Mouse (Mus musculus) gastrocnemius, postnatal 4 days (tissue): Measurements from ENCODE around the gene Gm10715. TPM values are rescaled to one million over a fixed set of nuclear protein-coding genes. Genes with fewer than 3 reads are reported as not detected.
"Not testable (repeated sequence)": the region's sequence is repeated elsewhere in the genome, so short reads cannot be mapped to it uniquely, and the experiment has no call there.

Experiments
- DNase-seq, 2 experiments: peaks; one replicate each; pipeline ENCODE4 v3.0.0; 2021 to 2022; ENCODE audit warnings: low spot score in 2 of 2, mixed read lengths in 2 of 2
- long read RNA-seq, 2 experiments: library from polyadenylated mRNA; stranded (forward); transcript quantifications; one replicate each; pipeline ENCODE4 v2.0.0; 2021
- total RNA-seq, 2 experiments: library from RNA; stranded (reverse); gene quantifications; 2 replicates each; pipeline ENCODE4 v1.2.3; 2021

The Gm10715 gene
- total RNA-seq, result not detected
- long read RNA-seq, experiment 1, result 0 reads
- long read RNA-seq, experiment 2, result 0 reads

GRCm38 (mm10) chr9:3036577-3036976, at the start of gene Gm10715:
TSS of gene Gm10715 (plus strand) at chr9:3036877.
- DNase-seq, result not testable (repeated sequence)

- DNase-seq, result peak in 1 of 2 experiments; percentile 47
These were observed 36.2 kb upstream of the Gm10715 start, which contains the start of gene Gm10722 for GRCm38 (mm10) chr9:3000445-3000972. TSS of gene Gm10722 (plus strand) at chr9:3000922.

- DNase-seq, result peak in 1 of 2 experiments; percentile 7
These were observed 35.7 kb upstream of the Gm10715 start for GRCm38 (mm10) chr9:3001006-3001405.

GRCm38 (mm10) chr9:3001948-3002659, 34.6 kb upstream of the Gm10715 start:
- peak; percentile 100 for DNase-seq

- peak; percentile 15 to 60 for DNase-seq
These were observed 33.8 kb upstream of the Gm10715 start, which contains the start of gene Gm11168 for GRCm38 (mm10) chr9:3002794-3003396. TSS of gene Gm11168 (plus strand) at chr9:3003346.

- DNase-seq, result not testable (repeated sequence)
These were observed 30.5 kb upstream of the Gm10715 start for GRCm38 (mm10) chr9:3006179-3006578.

GRCm38 (mm10) chr9:3006636-3007035, 30.0 kb upstream of the Gm10715 start:
- DNase-seq, result not testable (repeated sequence)

- peak in 1 of 2 experiments; percentile 38 for DNase-seq
These were observed 29.4 kb upstream of the Gm10715 start for GRCm38 (mm10) chr9:3007272-3007671.

- DNase-seq, result not testable (repeated sequence)
These were observed 27.3 kb upstream of the Gm10715 start for GRCm38 (mm10) chr9:3009331-3009730.

GRCm38 (mm10) chr9:3012054-3012621, 24.5 kb upstream of the Gm10715 start:
- not testable (repeated sequence) for DNase-seq

GRCm38 (mm10) chr9:3012733-3013279, 23.9 kb upstream of the Gm10715 start, which contains the start of gene Gm10721:
TSS of gene Gm10721 (plus strand) at chr9:3013140.
- DNase-seq, result not testable (repeated sequence)

- DNase-seq, result not testable (repeated sequence)
These were observed 21.3 kb upstream of the Gm10715 start, which contains the start of gene Gm10720 for GRCm38 (mm10) chr9:3015354-3015753. TSS of gene Gm10720 (plus strand) at chr9:3015654.

GRCm38 (mm10) chr9:3015896-3016295, 20.8 kb upstream of the Gm10715 start:
- DNase-seq, result peak; percentile 10 to 55

- DNase-seq, result not testable (repeated sequence)
These were observed 19.6 kb upstream of the Gm10715 start, which contains the start of gene Gm10719 for GRCm38 (mm10) chr9:3017108-3017507. TSS of gene Gm10719 (plus strand) at chr9:3017408.

GRCm38 (mm10) chr9:3018944-3019343, 17.7 kb upstream of the Gm10715 start:
- peak; percentile 100 for DNase-seq

- peak; percentile 82 to 100 for DNase-seq
These were observed 16.6 kb upstream of the Gm10715 start for GRCm38 (mm10) chr9:3019835-3020727.

- DNase-seq, result not testable (repeated sequence)
These were observed 14.2 kb upstream of the Gm10715 start for GRCm38 (mm10) chr9:3022316-3023008.

- peak; percentile 23 to 55 for DNase-seq
These were observed 13.2 kb upstream of the Gm10715 start, which contains the start of gene Gm10718 for GRCm38 (mm10) chr9:3023312-3023984. TSS of gene Gm10718 (plus strand) at chr9:3023547.
